Mouse (Mus musculus) MEL (cell line): ENCODE results near the gene Rbms3. TPM values are rescaled to one million over a fixed set of nuclear protein-coding genes. Genes with fewer than 3 reads are reported as not detected.

Experiments
- DNase-seq: peaks from one replicate; pipeline ENCODE4 v3.0.0; 2011; ENCODE audit warnings: low read depth, low spot score
- H3K27ac ChIP-seq: 2 replicates; pipeline ENCODE4 v1.5.1; 2012; ENCODE audit warnings: low read depth, mild to moderate bottlenecking, control low read depth, low read length, moderate library complexity; ENCODE audit not compliant: control insufficient read depth
- H3K27me3 ChIP-seq, 2 experiments: fragments of 150-350 bp in 1 of 2; sonication (generic) in 1 of 2; 2 replicates each; pipeline ENCODE4 v1.6.1; 2012; ENCODE audit warnings: low read length in 2 of 2, mild to moderate bottlenecking in 2 of 2, improper control_type of control experiment in 1 of 2, moderate library complexity in 1 of 2; ENCODE audit not compliant: insufficient read depth in 2 of 2, control insufficient read depth in 1 of 2
- H3K36me3 ChIP-seq, 2 experiments: 2 replicates each; pipeline ENCODE4 v1.6.1; 2012 to 2014; ENCODE audit warnings: low read length in 2 of 2, improper control_type of control experiment in 1 of 2, inconsistent platforms in 1 of 2, mild to moderate bottlenecking in 1 of 2; ENCODE audit not compliant: insufficient read depth in 2 of 2, control insufficient read depth in 1 of 2
- H3K4me1 ChIP-seq, 2 experiments: fragments of 150-350 bp in 1 of 2; sonication (generic) in 1 of 2; 2 replicates each; pipeline ENCODE4 v1.6.1; 2012; ENCODE audit warnings: low read length in 2 of 2, improper control_type of control experiment in 1 of 2, mild to moderate bottlenecking in 1 of 2; ENCODE audit not compliant: insufficient read depth in 2 of 2, control insufficient read depth in 1 of 2
- H3K4me3 ChIP-seq, 2 experiments: fragments of 150-350 bp in 1 of 2; sonication (generic) in 1 of 2; 2 replicates each; pipeline ENCODE4 v1.5.1; 2012; ENCODE audit warnings: low read depth in 2 of 2, low read length in 2 of 2, mild to moderate bottlenecking in 2 of 2, moderate library complexity in 2 of 2, control low read depth in 1 of 2, improper control_type of control experiment in 1 of 2; ENCODE audit not compliant: control insufficient read depth in 1 of 2, insufficient read depth in 1 of 2
- H3K79me2 ChIP-seq: 2 replicates; pipeline ENCODE4 v1.6.1; 2012; ENCODE audit warnings: mild to moderate bottlenecking, low read length, moderate library complexity; ENCODE audit not compliant: control insufficient read depth, poor library complexity, insufficient read depth
- H3K9ac ChIP-seq: 2 replicates; pipeline ENCODE4 v1.6.1; 2012; ENCODE audit warnings: low read depth, mild to moderate bottlenecking, control low read depth, low read length, moderate library complexity; ENCODE audit not compliant: control insufficient read depth, poor library complexity, severe bottlenecking
- H3K9me3 ChIP-seq: fragments of 150-350 bp; sonication (generic); replicated peaks from 2 replicates; pipeline ENCODE4 v1.6.1; 2012; ENCODE audit warnings: mild to moderate bottlenecking, low read length, improper control_type of control experiment, moderate library complexity; ENCODE audit not compliant: insufficient read depth
- CHD1 ChIP-seq: IDR thresholded peaks from 2 replicates; pipeline ENCODE4 v1.6.1; 2012; ENCODE audit warnings: low read depth, mild to moderate bottlenecking, inconsistent platforms, low read length, improper control_type of control experiment
- CHD2 ChIP-seq: IDR thresholded peaks from 2 replicates; pipeline ENCODE4 v1.6.1; 2011; ENCODE audit warnings: low read length, improper control_type of control experiment
- CTCF ChIP-seq, 3 experiments: IDR thresholded peaks in 2 of 3; conservative IDR thresholded peaks in 1 of 3; 2 replicates each; pipeline ENCODE4 v1.5.1; 2011 to 2012; ENCODE audit warnings: low read length in 3 of 3, low read depth in 2 of 3, mild to moderate bottlenecking in 2 of 3, improper control_type of control experiment in 1 of 3, inconsistent platforms in 1 of 3, mixed read lengths in 1 of 3, moderate library complexity in 1 of 3; ENCODE audit not compliant: control insufficient read depth in 1 of 3, insufficient read depth in 1 of 3, poor library complexity in 1 of 3, severe bottlenecking in 1 of 3
- E2F4 ChIP-seq: IDR thresholded peaks from 2 replicates; pipeline ENCODE4 v1.6.1; 2011; ENCODE audit warnings: low read depth, low read length, improper control_type of control experiment, borderline replicate concordance
- ETS1 ChIP-seq: IDR thresholded peaks from 2 replicates; pipeline ENCODE4 v1.6.1; 2012; ENCODE audit warnings: low read depth, mild to moderate bottlenecking, inconsistent platforms, low read length, improper control_type of control experiment, moderate library complexity
- GABPA ChIP-seq: IDR thresholded peaks from 2 replicates; pipeline ENCODE4 v1.6.1; 2012; ENCODE audit warnings: low read depth, mild to moderate bottlenecking, inconsistent platforms, low read length, improper control_type of control experiment, moderate library complexity
- GATA1 ChIP-seq: IDR thresholded peaks from 2 replicates; pipeline ENCODE4 v1.6.1; 2011; ENCODE audit warnings: low read depth, low read length, improper control_type of control experiment
- JUND ChIP-seq: IDR thresholded peaks from 2 replicates; pipeline ENCODE4 v1.6.1; 2011; ENCODE audit warnings: low read depth, mild to moderate bottlenecking, improper control_type of control experiment, low read length
- KAT2A ChIP-seq: conservative IDR thresholded peaks from 2 replicates; pipeline ENCODE4 v1.6.1; 2012; ENCODE audit warnings: low read depth, low read length, improper control_type of control experiment, inconsistent platforms
- MAFK ChIP-seq: IDR thresholded peaks from 2 replicates; pipeline ENCODE4 v1.6.1; 2011; ENCODE audit warnings: low read depth, mild to moderate bottlenecking, low read length, improper control_type of control experiment, borderline replicate concordance
- MAX ChIP-seq: IDR thresholded peaks from 2 replicates; pipeline ENCODE4 v1.6.1; 2011; ENCODE audit warnings: low read length, improper control_type of control experiment
- MYB ChIP-seq: IDR thresholded peaks from 2 replicates; pipeline ENCODE4 v1.6.1; 2011; ENCODE audit warnings: mild to moderate bottlenecking, low read depth, low read length, improper control_type of control experiment
- MYC ChIP-seq: IDR thresholded peaks from 2 replicates; pipeline ENCODE4 v1.6.1; 2011; ENCODE audit warnings: low read depth, mild to moderate bottlenecking, low read length, improper control_type of control experiment, moderate library complexity
- NELFE ChIP-seq: IDR thresholded peaks from 2 replicates; pipeline ENCODE4 v1.6.1; 2011; ENCODE audit warnings: low read depth, low read length, improper control_type of control experiment
- NRF1 ChIP-seq: IDR thresholded peaks from 2 replicates; pipeline ENCODE4 v1.6.1; 2014; ENCODE audit warnings: low read depth, mild to moderate bottlenecking, inconsistent platforms, low read length, improper control_type of control experiment, moderate library complexity; ENCODE audit not compliant: poor library complexity, insufficient read depth, severe bottlenecking
- POLR2A ChIP-seq, 2 experiments: IDR thresholded peaks; 2 replicates each; pipeline ENCODE4 v1.6.1; 2011 to 2012; ENCODE audit warnings: low read length in 2 of 2, mild to moderate bottlenecking in 2 of 2, control low read depth in 1 of 2, improper control_type of control experiment in 1 of 2, low read depth in 1 of 2, moderate library complexity in 1 of 2; ENCODE audit not compliant: control insufficient read depth in 1 of 2, insufficient read depth in 1 of 2, poor library complexity in 1 of 2
- POLR2AphosphoS2 ChIP-seq: IDR thresholded peaks from 2 replicates; pipeline ENCODE4 v1.6.1; 2011; ENCODE audit warnings: low read length, improper control_type of control experiment
- POLR2AphosphoS5 ChIP-seq: IDR thresholded peaks from 2 replicates; pipeline ENCODE4 v1.6.1; 2012; ENCODE audit warnings: low read depth, borderline replicate concordance, mild to moderate bottlenecking, inconsistent platforms, low read length, moderate library complexity, mixed read lengths
- RCOR1 ChIP-seq: IDR thresholded peaks from 2 replicates; pipeline ENCODE4 v1.6.1; 2012; ENCODE audit warnings: low read depth, mild to moderate bottlenecking, inconsistent platforms, low read length, improper control_type of control experiment
- SIN3A ChIP-seq: IDR thresholded peaks from 2 replicates; pipeline ENCODE4 v1.6.1; 2012; ENCODE audit warnings: low read length, improper control_type of control experiment, inconsistent platforms
- UBTF ChIP-seq: IDR thresholded peaks from 2 replicates; pipeline ENCODE4 v1.6.1; 2012; ENCODE audit warnings: low read depth, mild to moderate bottlenecking, inconsistent platforms, low read length, improper control_type of control experiment, moderate library complexity, borderline replicate concordance; ENCODE audit not compliant: insufficient read depth
- USF1 ChIP-seq: IDR thresholded peaks from 2 replicates; pipeline ENCODE4 v1.6.1; 2014; ENCODE audit warnings: low read depth, mild to moderate bottlenecking, inconsistent platforms, low read length, improper control_type of control experiment, moderate library complexity
- USF2 ChIP-seq, 2 experiments: IDR thresholded peaks; 2 replicates each; pipeline ENCODE4 v1.6.1; 2011 to 2012; ENCODE audit warnings: improper control_type of control experiment in 2 of 2, low read length in 2 of 2, borderline replicate concordance in 1 of 2, inconsistent platforms in 1 of 2, low read depth in 1 of 2, mild to moderate bottlenecking in 1 of 2; ENCODE audit not compliant: insufficient read depth in 1 of 2
- ZKSCAN1 ChIP-seq: IDR thresholded peaks from 2 replicates; pipeline ENCODE4 v1.6.1; 2012; ENCODE audit warnings: low read depth, mild to moderate bottlenecking, inconsistent platforms, low read length, improper control_type of control experiment, moderate library complexity
- ZMIZ1 ChIP-seq: IDR thresholded peaks from 2 replicates; pipeline ENCODE4 v1.6.1; 2012; ENCODE audit warnings: low read depth, mild to moderate bottlenecking, inconsistent platforms, low read length, improper control_type of control experiment, moderate library complexity
- ZNF384 ChIP-seq: IDR thresholded peaks from 2 replicates; pipeline ENCODE4 v1.6.1; 2012; ENCODE audit warnings: low read depth, mild to moderate bottlenecking, inconsistent platforms, low read length, improper control_type of control experiment
- polyA plus RNA-seq, 2 experiments: library from polyadenylated mRNA; stranded (reverse) in 1 of 2; unstranded in 1 of 2; fragments of >175 nt in 1 of 2; fragments of >200 nt in 1 of 2; gene quantifications; 2 replicates each; pipeline versions ENCODE4 v1.2.1 to v1.2.4; 2012; ENCODE audit warnings: low replicate concordance in 2 of 2, low read depth in 1 of 2; ENCODE audit not compliant: insufficient read length in 2 of 2, insufficient read depth in 1 of 2, missing spikeins in 1 of 2
- total RNA-seq: library from RNA; depleted of rRNA; stranded (reverse); fragments of 300-350 nt; gene quantifications from 2 replicates; pipeline ENCODE4 v1.2.3, GENCODE M21; 2012

Rbms3 gene
- total and polyA plus RNA-seq, 3 experiments, result not detected

DNA sequence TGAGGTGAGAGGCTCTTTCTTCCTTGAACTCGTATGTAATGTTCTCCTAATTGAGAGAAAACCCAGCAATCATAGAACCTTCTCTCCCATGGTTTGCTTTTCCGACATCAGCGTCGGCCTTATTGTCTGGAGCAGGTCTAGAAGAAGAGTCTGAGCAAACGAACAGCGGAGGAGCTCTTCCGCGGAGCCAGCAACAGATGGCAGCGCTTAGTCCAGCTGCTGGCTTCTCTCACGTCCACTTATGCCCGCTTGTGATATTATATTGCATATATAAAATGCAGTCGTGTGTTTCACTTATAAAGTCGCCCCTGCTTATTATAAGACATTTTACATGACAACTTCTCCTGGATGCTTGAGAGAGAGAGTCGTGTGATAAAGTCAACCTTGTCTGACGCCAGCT lies 685.8 kb downstream of the Rbms3 start:
- no peak for DNase-seq
- no peak for TF ChIP-seq MAX
- TF ChIP-seq GABPA, result no peak
- TF ChIP-seq ZKSCAN1, result no peak
- no peak for TF ChIP-seq RCOR1
- no peak for TF ChIP-seq E2F4
- no peak for TF ChIP-seq USF2 (IDR thresholded peaks at IDR 0.05; ENCODE audit: borderline replicate concordance in 1 of 2, insufficient read depth in 1 of 2, low read depth in 1 of 2, low read length in 2 of 2)
- TF ChIP-seq KAT2A, result no peak
- no peak for TF ChIP-seq ZNF384
- no peak for TF ChIP-seq USF1
- TF ChIP-seq POLR2AphosphoS2, result no peak
- no peak for TF ChIP-seq NELFE
- TF ChIP-seq UBTF, result no peak
- no peak for TF ChIP-seq GATA1
- TF ChIP-seq SIN3A, result no peak
- no peak for TF ChIP-seq CTCF (IDR thresholded peaks at IDR 0.05 in 2 of 3, conservative IDR thresholded peaks at IDR 0.05 in 1 of 3; ENCODE audit: control insufficient read depth in 1 of 3, insufficient read depth in 1 of 3, low read depth in 2 of 3, low read length in 3 of 3, poor library complexity in 1 of 3, severe bottlenecking in 1 of 3)
- no peak for TF ChIP-seq CHD1
- no peak for TF ChIP-seq MYB
- TF ChIP-seq POLR2A (IDR thresholded peaks at IDR 0.05; ENCODE audit: control insufficient read depth in 1 of 2, insufficient read depth in 1 of 2, low read depth in 1 of 2, low read length in 2 of 2, poor library complexity in 1 of 2), result no peak
- TF ChIP-seq MAFK, result no peak
- no peak for TF ChIP-seq ZMIZ1
- TF ChIP-seq, all 39 proteins: peak for 0
- Histone ChIP-seq H3K4me3 (no peak overlapping the region), H3K27me3 (no peaks in the 10 kb centered on the region), H3K27ac (no peak overlapping the region), H3K36me3 (no peaks in the 10 kb centered on the region), H3K4me1 (no peaks in the 10 kb centered on the region), H3K9ac (no peak overlapping the region), H3K79me2 (no peaks in the 10 kb centered on the region), H3K9me3 (no peaks in the 10 kb centered on the region)

DNA sequence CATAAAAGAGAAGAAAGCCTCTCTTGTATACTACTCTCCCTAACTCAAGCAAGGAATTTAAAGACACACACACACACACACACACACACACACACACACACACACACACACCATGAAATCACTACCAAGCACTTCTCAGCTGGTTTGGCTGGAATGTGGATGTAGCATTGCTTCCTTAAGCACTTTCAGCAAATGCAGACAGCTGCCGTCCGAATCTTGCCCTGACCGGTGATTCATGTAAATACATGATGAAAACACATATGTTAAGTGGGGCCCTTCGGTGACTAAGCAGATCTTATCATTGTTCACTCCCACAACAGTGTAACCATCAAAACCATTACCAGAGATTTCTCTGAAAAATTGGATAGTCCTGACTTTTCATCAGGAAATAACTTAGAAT lies 688.6 kb downstream of the Rbms3 start:
- Histone ChIP-seq H3K27me3 (no peaks in the 10 kb centered on the region), H3K9me3 (no peaks in the 10 kb centered on the region), H3K36me3 (no peaks in the 10 kb centered on the region), H3K4me1 (no peaks in the 10 kb centered on the region), H3K27ac (no peak overlapping the region), H3K9ac (no peak overlapping the region), H3K4me3 (no peak overlapping the region), H3K79me2 (no peaks in the 10 kb centered on the region)
- DNase-seq, result no peak
- TF ChIP-seq RCOR1 (no peak), NELFE (no peak), JUND (no peak), KAT2A (no peak), NRF1 (no peak), ZMIZ1 (no peak), CTCF (IDR thresholded peaks at IDR 0.05 in 2 of 3, conservative IDR thresholded peaks at IDR 0.05 in 1 of 3; ENCODE audit: control insufficient read depth in 1 of 3, insufficient read depth in 1 of 3, low read depth in 2 of 3, low read length in 3 of 3, poor library complexity in 1 of 3, severe bottlenecking in 1 of 3) (no peak), CHD1 (no peak), POLR2AphosphoS5 (no peak), MYC (no peak), CHD2 (no peak), ETS1 (no peak)
